Mouse (Mus musculus): ENCODE data around the gene Sec61b. TPM values are rescaled to one million over a fixed set of nuclear protein-coding genes. Genes with fewer than 3 reads are reported as not detected.

Gene Sec61b
- polyA plus RNA-seq, 1 experiment, result 372 TPM

DNA sequence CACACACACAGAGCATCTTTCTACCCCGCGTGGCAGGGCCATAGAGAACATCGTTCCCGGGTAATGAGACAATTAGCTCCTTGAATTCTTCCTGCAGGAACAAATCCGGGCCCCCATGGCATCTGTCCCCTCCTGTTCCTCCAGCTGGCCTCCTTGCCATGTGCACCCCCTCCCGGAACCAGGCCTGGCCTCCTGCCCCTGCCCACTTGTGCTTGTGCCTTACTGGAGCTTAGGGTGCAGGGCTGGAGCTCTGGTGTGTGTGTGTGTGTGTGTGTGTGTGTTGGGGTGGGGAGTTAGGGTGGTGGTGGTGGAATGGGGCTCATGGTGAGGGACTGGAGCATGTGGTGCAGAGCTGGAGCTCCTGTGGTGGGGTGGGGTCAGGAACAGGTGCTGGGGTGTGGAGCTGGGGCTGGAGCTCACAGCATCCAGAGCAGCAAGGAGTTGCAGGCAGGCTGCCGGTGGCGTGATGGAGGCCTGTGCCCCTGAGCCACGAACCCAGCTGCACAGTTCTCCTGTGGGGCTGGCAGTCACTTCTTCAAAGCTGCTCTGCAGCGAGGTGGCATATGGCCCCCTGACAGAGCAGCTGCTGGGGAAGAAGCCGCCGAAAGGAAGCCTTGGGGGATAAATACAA lies 44.2 kb downstream of the Sec61b start:
- H3K4me1 ChIP-seq (replicated peaks; ENCODE audit: control insufficient read depth, insufficient read depth, low read length), result no peaks in the 10 kb centered on the region
- no peak overlapping the region for H3K4me3 ChIP-seq (ENCODE audit: control insufficient read depth, insufficient read depth, low read length)
- no peaks in the 10 kb centered on the region for H3K27me3 ChIP-seq (ENCODE audit: control insufficient read depth, insufficient read depth, low read length)
- no peaks in the 10 kb centered on the region for H3K36me3 ChIP-seq (ENCODE audit: control insufficient read depth, insufficient read depth, low read length)
- no peak for DNase-seq
- WGBS, result 56% methylated on average over 12 of the region's 12 CpGs
- no peak overlapping the region for H3K27ac ChIP-seq (ENCODE audit: control insufficient read depth, insufficient read depth, low read length)
- TF ChIP-seq CTCF (IDR thresholded peaks at IDR 0.05; ENCODE audit: borderline replicate concordance, control insufficient read depth, extremely low read depth, insufficient read depth, low read length, poor library complexity) (no peak), POLR2A (IDR thresholded peaks at IDR 0.05; ENCODE audit: control insufficient read depth, extremely low read depth, insufficient read depth, low read length, poor library complexity) (no peak)

- no peak for TF ChIP-seq CTCF (IDR thresholded peaks at IDR 0.05; ENCODE audit: borderline replicate concordance, control insufficient read depth, extremely low read depth, insufficient read depth, low read length, poor library complexity)
- TF ChIP-seq POLR2A (IDR thresholded peaks at IDR 0.05; ENCODE audit: control insufficient read depth, extremely low read depth, insufficient read depth, low read length, poor library complexity), result no peak
- Histone ChIP-seq H3K27ac (ENCODE audit: control insufficient read depth, insufficient read depth, low read length) (no peak overlapping the region), H3K4me3 (ENCODE audit: control insufficient read depth, insufficient read depth, low read length) (no peak overlapping the region), H3K27me3 (ENCODE audit: control insufficient read depth, insufficient read depth, low read length) (no peaks in the 10 kb centered on the region), H3K4me1 (replicated peaks; ENCODE audit: control insufficient read depth, insufficient read depth, low read length) (no peaks in the 10 kb centered on the region), H3K36me3 (ENCODE audit: control insufficient read depth, insufficient read depth, low read length) (no peaks in the 10 kb centered on the region)
- DNase-seq, result no peak
- WGBS, result 79% methylated on average over 4 of the region's 4 CpGs
These were observed 45.6 kb downstream of the Sec61b start for GRCm38 (mm10) chr4:47520076-47520475.

DNA sequence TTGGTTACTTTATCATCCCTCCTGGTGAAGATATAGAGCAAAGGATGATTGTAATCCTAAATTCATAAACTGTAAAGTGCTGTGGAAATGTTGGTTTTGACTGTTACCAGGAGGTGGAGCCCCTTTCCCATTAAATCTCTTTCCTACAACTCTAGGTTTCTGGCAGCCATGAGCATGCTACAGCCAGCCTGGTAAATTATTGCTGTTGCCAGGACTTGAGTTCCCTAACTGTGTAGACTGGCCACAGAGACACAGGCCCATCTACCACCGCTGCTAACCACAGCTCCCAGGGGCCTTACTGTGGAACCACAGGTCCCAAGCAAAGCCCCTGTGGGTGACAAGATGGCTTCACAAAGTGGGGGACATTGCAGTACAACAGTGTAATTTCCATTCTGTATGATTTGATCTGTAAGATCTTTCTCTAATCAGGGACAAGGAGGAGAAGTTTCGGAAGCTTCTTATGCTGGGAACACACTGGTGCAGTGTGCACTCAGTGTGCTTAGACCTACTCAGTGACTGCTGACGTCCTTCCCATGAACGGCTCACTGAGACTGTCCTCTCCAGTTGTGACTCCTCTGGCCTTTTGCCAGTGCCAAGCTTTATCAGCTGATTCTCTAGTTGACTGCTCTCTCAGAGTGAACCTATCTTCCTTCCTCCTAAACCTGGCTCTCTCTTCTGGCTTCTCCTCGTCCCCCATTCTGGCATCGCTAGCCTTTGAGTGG lies 47.6 kb downstream of the Sec61b start:
- Histone ChIP-seq H3K4me3 (ENCODE audit: control insufficient read depth, insufficient read depth, low read length) (no peak overlapping the region), H3K4me1 (replicated peaks; ENCODE audit: control insufficient read depth, insufficient read depth, low read length) (no peaks in the 10 kb centered on the region), H3K27me3 (ENCODE audit: control insufficient read depth, insufficient read depth, low read length) (no peaks in the 10 kb centered on the region), H3K36me3 (ENCODE audit: control insufficient read depth, insufficient read depth, low read length) (no peaks in the 10 kb centered on the region), H3K27ac (ENCODE audit: control insufficient read depth, insufficient read depth, low read length) (no peak overlapping the region)
- WGBS, result 80% methylated on average over 6 of the region's 6 CpGs
- DNase-seq, result no peak
- no peak for TF ChIP-seq CTCF (IDR thresholded peaks at IDR 0.05; ENCODE audit: borderline replicate concordance, control insufficient read depth, extremely low read depth, insufficient read depth, low read length, poor library complexity)

- WGBS, result 98% methylated on average over 4 of the region's 4 CpGs
- DNase-seq, result no peak
These were observed 55.4 kb downstream of the Sec61b start for GRCm38 (mm10) chr4:47529866-47530265.

More at GRCm38 (mm10) chr4:47529866-47530265, 55.4 kb downstream of the Sec61b start:
- no peaks in the 10 kb centered on the region for H3K36me3 ChIP-seq (ENCODE audit: control insufficient read depth, insufficient read depth, low read length)
- no peaks in the 10 kb centered on the region for H3K27me3 ChIP-seq (ENCODE audit: control insufficient read depth, insufficient read depth, low read length)
- H3K4me1 ChIP-seq (replicated peaks; ENCODE audit: control insufficient read depth, insufficient read depth, low read length), result no peaks in the 10 kb centered on the region
- TF ChIP-seq CTCF (IDR thresholded peaks at IDR 0.05; ENCODE audit: borderline replicate concordance, control insufficient read depth, extremely low read depth, insufficient read depth, low read length, poor library complexity) (no peak), POLR2A (IDR thresholded peaks at IDR 0.05; ENCODE audit: control insufficient read depth, extremely low read depth, insufficient read depth, low read length, poor library complexity) (no peak)
- H3K27ac ChIP-seq (ENCODE audit: control insufficient read depth, insufficient read depth, low read length), result no peak overlapping the region
- no peak overlapping the region for H3K4me3 ChIP-seq (ENCODE audit: control insufficient read depth, insufficient read depth, low read length)

Other genes starting within 250 kb of the Sec61b start
- 13.2 and 17.8 TPM in 2 replicates for gene Tgfbr1, start 121.4 kb upstream of the Sec61b start, polyA plus RNA-seq (2012; rRNA removed)
- 37.2 and 37.6 TPM in 2 replicates for gene Alg2, start 325 bp upstream of the Sec61b start, polyA plus RNA-seq (2012; rRNA removed)

All from thymus, adult 2 months (tissue).